Mouse (Mus musculus): ENCODE measurements around the gene Gm28891.
"Not testable (repeated sequence)": the region's sequence is repeated elsewhere in the genome, so short reads cannot be mapped to it uniquely, and the experiment has no call there.

Gm28891 gene

DNA sequence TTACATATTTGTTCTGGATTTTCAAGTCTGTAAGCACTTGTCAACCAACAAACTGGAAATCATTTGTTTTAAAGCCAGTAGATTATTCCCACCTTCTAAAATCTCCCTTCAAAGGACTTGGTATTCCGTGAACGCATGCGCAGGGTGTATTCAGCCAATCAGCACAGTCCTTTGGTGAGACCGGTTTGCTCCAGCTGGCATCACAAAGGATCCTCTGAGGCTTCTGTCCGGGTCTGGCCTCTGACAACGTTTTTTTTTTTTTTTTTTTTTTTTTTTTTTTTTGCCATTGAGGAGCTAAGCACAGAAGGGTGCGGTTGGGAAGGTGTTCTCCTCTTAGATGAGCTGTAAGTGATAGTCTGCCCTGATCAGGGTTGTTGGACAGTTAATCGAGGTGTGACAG lies at the start of gene Gm28891:
Gene Gm28891 (plus strand): TSS at position 301 of the 400 bp plus-strand sequence.
- not testable (repeated sequence) for DNase-seq
